In the genomic region with DNA sequence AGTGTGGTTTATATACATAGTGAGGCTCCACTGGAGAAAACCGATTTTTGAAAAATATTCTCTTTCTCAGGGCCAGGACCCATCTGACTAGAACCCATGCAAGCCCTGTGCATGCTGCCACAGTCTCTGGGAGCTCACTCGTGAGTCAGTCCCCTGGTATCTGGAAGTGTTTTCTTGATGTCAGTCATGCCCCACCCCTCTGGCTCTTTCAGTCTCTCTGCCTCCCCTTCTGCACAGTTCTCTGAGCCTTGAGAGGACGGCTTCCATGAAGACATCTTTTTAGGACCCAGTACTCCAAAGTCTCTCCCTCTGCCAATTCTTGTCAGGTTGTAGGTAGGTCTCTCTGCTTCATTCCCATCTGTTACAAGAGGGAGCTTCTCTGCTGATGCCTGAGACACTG, we compare ENCODE assay signal across 15 mouse cellular contexts.
DNase-seq lines count a peak whose midpoint lies in the region; ATAC-seq lines count a peak whose summit lies in the region.
"Had no signal": no experiment of that assay in that cellular context is flagged by ENCODE, and none has a peak within 500 bp of the region (broad histone marks: within the 10 kb centered on the region; RNA-seq: fewer than 3 reads in every experiment).

No protein-coding gene starts in this region.

- H3K36me3 ChIP-seq in heart, embryonic 15.5 days: no peaks in the 10 kb centered on the region
- no peaks in the 10 kb centered on the region for H3K36me3 ChIP-seq in intestine, embryonic 15.5 days
- H3K36me3 ChIP-seq in stomach, embryonic 14.5 days (ENCODE audit: control insufficient read depth, insufficient read depth, low read length): no peaks in the 10 kb centered on the region
- no peaks in the 10 kb centered on the region for H3K36me3 ChIP-seq in kidney, embryonic 14.5 days (ENCODE audit: control insufficient read depth, insufficient read depth, low read length)
- H3K36me3 ChIP-seq: forebrain, embryonic 12.5 days; hindbrain, embryonic 13.5 days had no signal

- H3K9me3 ChIP-seq in heart, embryonic 15.5 days (replicated peaks): no peaks in the 10 kb centered on the region
- no peaks in the 10 kb centered on the region for H3K9me3 ChIP-seq in intestine, embryonic 15.5 days
- H3K9me3 ChIP-seq in stomach, embryonic 14.5 days (ENCODE audit: control insufficient read depth, low read depth, low read length): no peaks in the 10 kb centered on the region
- H3K9me3 ChIP-seq in kidney, embryonic 14.5 days (ENCODE audit: control insufficient read depth, low read length): no peaks in the 10 kb centered on the region
- H3K9me3 ChIP-seq: forebrain, embryonic 12.5 days; hindbrain, embryonic 13.5 days had no signal

- peaks cover 23% of the 10 kb centered on the region for H3K4me1 ChIP-seq in heart, embryonic 15.5 days (replicated peaks)
- H3K4me1 ChIP-seq in intestine, embryonic 15.5 days (replicated peaks): peaks cover 12% of the 10 kb centered on the region
- peaks cover 29% of the 10 kb centered on the region for H3K4me1 ChIP-seq in stomach, embryonic 14.5 days (ENCODE audit: control insufficient read depth, insufficient read depth, low read length)
- H3K4me1 ChIP-seq in kidney, embryonic 14.5 days (ENCODE audit: control insufficient read depth, insufficient read depth, low read length): no peaks in the 10 kb centered on the region
- H3K4me1 ChIP-seq: hindbrain, embryonic 13.5 days had no signal

- 34% methylated on average over 3 of the region's 3 CpGs for WGBS in heart, embryonic 15.5 days
- WGBS in intestine, embryonic 15.5 days: 51% methylated on average over 3 of the region's 3 CpGs
- WGBS in stomach, embryonic 14.5 days: 40% methylated on average over 3 of the region's 3 CpGs
- 64% methylated on average over 3 of the region's 3 CpGs for WGBS in kidney, embryonic 14.5 days

- no peaks in the 10 kb centered on the region for H3K27me3 ChIP-seq in heart, embryonic 15.5 days
- no peaks in the 10 kb centered on the region for H3K27me3 ChIP-seq in intestine, embryonic 15.5 days (replicated peaks)
- no peaks in the 10 kb centered on the region for H3K27me3 ChIP-seq in stomach, embryonic 14.5 days (ENCODE audit: control insufficient read depth, insufficient read depth, low read length)
- H3K27me3 ChIP-seq in kidney, embryonic 14.5 days (ENCODE audit: control insufficient read depth, insufficient read depth, low read length): no peaks in the 10 kb centered on the region
- H3K27me3 ChIP-seq: forebrain, embryonic 12.5 days; hindbrain, embryonic 13.5 days had no signal

- ATAC-seq in heart, embryonic 15.5 days (replicated peaks; ENCODE audit: insufficient number of reproducible peaks, insufficient read depth, low FRiP score, low read depth): no peak
- 0 out of 2 replicates have a peak, but pooled peaks have one; percentile 53 for ATAC-seq in intestine, embryonic 15.5 days
- peak; percentile 78; the same call in 1 of the 2 replicates for ATAC-seq in stomach, embryonic 14.5 days (ENCODE audit: insufficient number of reproducible peaks, insufficient read depth, low FRiP score, low read depth)
- no peak for ATAC-seq in kidney, embryonic 14.5 days (ENCODE audit: low FRiP score, low TSS enrichment)
- ATAC-seq: activated CD4-positive, CD25-positive, alpha-beta regulatory T cell, adult 4 months had no signal

- no peak overlapping the region for H3K4me3 ChIP-seq in heart, embryonic 15.5 days
- H3K4me3 ChIP-seq in intestine, embryonic 15.5 days (replicated peaks): no peak overlapping the region
- no peak overlapping the region for H3K4me3 ChIP-seq in stomach, embryonic 14.5 days (ENCODE audit: low read depth, low read length)
- H3K4me3 ChIP-seq in kidney, embryonic 14.5 days (ENCODE audit: low read length): no peak overlapping the region
- H3K4me3 ChIP-seq: forebrain, embryonic 12.5 days; hindbrain, embryonic 13.5 days had no signal

- H3K9ac ChIP-seq in heart, embryonic 15.5 days: no peak overlapping the region
- no peak overlapping the region for H3K9ac ChIP-seq in intestine, embryonic 15.5 days
- H3K9ac ChIP-seq in stomach, embryonic 14.5 days (replicated peaks; ENCODE audit: low read depth, low read length): no peak overlapping the region
- H3K9ac ChIP-seq in kidney, embryonic 14.5 days (ENCODE audit: low read depth, low read length): no peak overlapping the region
- H3K9ac ChIP-seq: forebrain, embryonic 12.5 days; hindbrain, embryonic 13.5 days; liver, embryonic 14.5 days had no signal

- DNase-seq in heart, adult 11 months: no peak
- peak; percentile 35 for DNase-seq in adrenal gland, postnatal 10 days
- no peak for DNase-seq in gastrocnemius, postnatal 4 days (ENCODE audit: low spot score in 2 of 2)
- DNase-seq: cerebellum, adult 18-20 months; gastrocnemius, postnatal 36 days; kidney, postnatal 36 days; spleen, adult 18-20 months had no signal

- H3K27ac ChIP-seq in heart, embryonic 15.5 days: peak overlapping the region; percentile 37
- H3K27ac ChIP-seq in intestine, embryonic 15.5 days: peak overlapping the region; percentile 40; the same call in 1 of the 2 replicates
- H3K27ac ChIP-seq in stomach, embryonic 14.5 days (ENCODE audit: low read length): peak overlapping the region; percentile 74; the same call in 1 of the 2 replicates
- no peak overlapping the region for H3K27ac ChIP-seq in kidney, embryonic 14.5 days (ENCODE audit: low read depth, low read length)
- H3K27ac ChIP-seq: forebrain, embryonic 12.5 days; hindbrain, embryonic 13.5 days; liver, embryonic 14.5 days had no signal

- no peak overlapping the region for H3K4me2 ChIP-seq in heart, embryonic 15.5 days
- 0 out of 2 replicates have a peak overlapping the region, but pooled peaks have one; percentile 6 for H3K4me2 ChIP-seq in intestine, embryonic 15.5 days (replicated peaks)
- 0 out of 2 replicates have a peak overlapping the region, but pooled peaks have one; percentile 29 for H3K4me2 ChIP-seq in stomach, embryonic 14.5 days (replicated peaks; ENCODE audit: low read depth, low read length)
- H3K4me2 ChIP-seq in kidney, embryonic 14.5 days (replicated peaks; ENCODE audit: low read depth, low read length): no peak overlapping the region
- H3K4me2 ChIP-seq: forebrain, embryonic 12.5 days; hindbrain, embryonic 13.5 days had no signal

Comparison
In these comparisons a context has a peak if more than half of its experiments do, and no peak if none do; other contexts are left out.
1. ATAC-seq: peak in intestine, embryonic 15.5 days (single experiment) and stomach, embryonic 14.5 days (single experiment); none in heart, embryonic 15.5 days (single experiment) and kidney, embryonic 14.5 days (single experiment).
2. H3K4me2 ChIP-seq: peak in intestine, embryonic 15.5 days (single experiment) and stomach, embryonic 14.5 days (single experiment); none in heart, embryonic 15.5 days (single experiment) and kidney, embryonic 14.5 days (single experiment).